Mouse (Mus musculus) hindbrain, embryonic 14.5 days (tissue): ENCODE measurements around the gene Bbs4. TPM values are rescaled to one million over a fixed set of nuclear protein-coding genes. Genes with fewer than 3 reads are reported as not detected.
A peak's percentile ranks its signal among the peaks of the same experiment; 100 is the strongest.

ENCODE experiments used
- ATAC-seq: fragments of 200-750 bp; cut with Nextera tagmentation; 2 replicates; pipeline ENCODE4 v1.8.0; 2017; ENCODE audit warnings: moderate number of reproducible peaks, mild to moderate bottlenecking, moderate TSS enrichment, moderate library complexity; ENCODE audit not compliant: low FRiP score
- DNase-seq: peaks from one replicate; pipeline ENCODE4 v3.0.0-alpha.2; 2015; ENCODE audit warnings: low spot score
- H3K27ac ChIP-seq: fragments of 300-500 bp; sonication (generic); 2 replicates; pipeline ENCODE4 v1.5.1; 2014; ENCODE audit warnings: mild to moderate bottlenecking, moderate library complexity
- H3K27me3 ChIP-seq: fragments of 300-500 bp; sonication (generic); 2 replicates; pipeline ENCODE4 v1.6.1; 2014; ENCODE audit warnings: mild to moderate bottlenecking, low read length, mixed read lengths; ENCODE audit not compliant: control insufficient read depth, insufficient read depth
- H3K36me3 ChIP-seq: fragments of 300-500 bp; sonication (generic); replicated peaks from 2 replicates; pipeline ENCODE4 v1.6.1; 2014; ENCODE audit not compliant: control insufficient read depth, insufficient read depth
- H3K4me1 ChIP-seq: fragments of 300-500 bp; sonication (generic); replicated peaks from 2 replicates; pipeline ENCODE4 v1.6.1; 2014; ENCODE audit warnings: antibody characterized with exemption, low read length, mixed read lengths; ENCODE audit not compliant: control insufficient read depth, insufficient read depth
- H3K4me2 ChIP-seq: fragments of 300-500 bp; sonication (generic); replicated peaks from 2 replicates; pipeline ENCODE4 v1.6.1; 2014; ENCODE audit warnings: mild to moderate bottlenecking, moderate library complexity
- H3K4me3 ChIP-seq: fragments of 300-500 bp; sonication (generic); replicated peaks from 2 replicates; pipeline ENCODE4 v1.5.1; 2014; ENCODE audit warnings: mild to moderate bottlenecking, low read length
- H3K9ac ChIP-seq: fragments of 300-500 bp; sonication (generic); 2 replicates; pipeline ENCODE4 v1.6.1; 2014
- H3K9me3 ChIP-seq: fragments of 300-500 bp; sonication (generic); 2 replicates; pipeline ENCODE4 v1.6.1; 2016; ENCODE audit warnings: low read length; ENCODE audit not compliant: control insufficient read depth
- whole genome bisulfite sequencing: fragments of 180-500 bp; shearing (Covaris S2); extraction: QIAGEN DNeasy Blood & Tissue Kit; methylation state at CpG from one replicate; pipeline ENCODE4 v1.1.7; 2014; 5-methylcytosine and 5-hydroxymethylcytosine counted together
- polyA plus RNA-seq: library from polyadenylated mRNA; unstranded; fragments of >200 nt; fragmentation: Nextera tagmentation; extraction: Ambion mirVana; gene quantifications from 2 replicates; pipeline ENCODE4 v1.2.1, GENCODE M21; 2014

Gene Bbs4
- polyA plus RNA-seq, 1 experiment from 2014 or later, result 38.0 TPM

GRCm38 (mm10) chr9:59352586-59353252 lies 589 bp downstream of the Bbs4 start:
- no peak for ATAC-seq
- Histone ChIP-seq H3K9me3 (no peaks in the 10 kb centered on the region), H3K9ac (peak overlapping the region; percentile 87), H3K4me2 (peak overlapping the region; percentile 79), H3K36me3 (no peaks in the 10 kb centered on the region), H3K27ac (peak overlapping the region; percentile 87), H3K4me3 (peak overlapping the region; percentile 81), H3K4me1 (peaks cover 9% of the 10 kb centered on the region), H3K27me3 (no peaks in the 10 kb centered on the region)
- DNase-seq, result peak; percentile 28
- 9% methylated on average over 15 of the region's 15 CpGs for WGBS

- Histone ChIP-seq H3K27ac (no peak overlapping the region), H3K4me1 (no peaks in the 10 kb centered on the region), H3K4me3 (no peak overlapping the region), H3K4me2 (no peak overlapping the region), H3K27me3 (no peaks in the 10 kb centered on the region), H3K36me3 (peaks cover 30% of the 10 kb centered on the region), H3K9ac (no peak overlapping the region), H3K9me3 (no peaks in the 10 kb centered on the region)
- ATAC-seq (no peak), DNase-seq (no peak)
- WGBS, result 93% methylated on average over 2 of the region's 2 CpGs
Observed at GRCm38 (mm10) chr9:59346176-59346575, 7.1 kb downstream of the Bbs4 start.

GRCm38 (mm10) chr9:59340002-59340401 lies 13.3 kb downstream of the Bbs4 start:
- WGBS, result 90% methylated on average over 9 of the region's 9 CpGs
- no peaks in the 10 kb centered on the region for H3K4me1 ChIP-seq

GRCm38 (mm10) chr9:59339107-59339506 lies 14.2 kb downstream of the Bbs4 start:
- DNase-seq (no peak), ATAC-seq (no peak)
- H3K9ac ChIP-seq, result no peak overlapping the region
- H3K27ac ChIP-seq, result no peak overlapping the region
- H3K36me3 ChIP-seq, result peaks cover 82% of the 10 kb centered on the region
- WGBS, result 90% methylated on average over 5 of the region's 5 CpGs
- H3K4me1 ChIP-seq, result no peaks in the 10 kb centered on the region
- H3K9me3 ChIP-seq, result no peaks in the 10 kb centered on the region
- no peak overlapping the region for H3K4me3 ChIP-seq
- H3K4me2 ChIP-seq, result no peak overlapping the region
- no peaks in the 10 kb centered on the region for H3K27me3 ChIP-seq

More at GRCm38 (mm10) chr9:59340002-59340401, 13.3 kb downstream of the Bbs4 start:
- H3K4me2 ChIP-seq, result no peak overlapping the region
- H3K4me3 ChIP-seq, result no peak overlapping the region
- H3K9me3 ChIP-seq, result no peaks in the 10 kb centered on the region
- no peak for ATAC-seq
- H3K9ac ChIP-seq, result no peak overlapping the region
- H3K27me3 ChIP-seq, result no peaks in the 10 kb centered on the region
- no peak overlapping the region for H3K27ac ChIP-seq
- peaks cover 75% of the 10 kb centered on the region for H3K36me3 ChIP-seq
- DNase-seq, result no peak

GRCm38 (mm10) chr9:59338411-59338810 lies 14.9 kb downstream of the Bbs4 start:
- DNase-seq, result no peak

GRCm38 (mm10) chr9:59337889-59338288 lies 15.4 kb downstream of the Bbs4 start:
- no peak for ATAC-seq
- Histone ChIP-seq H3K27me3 (no peaks in the 10 kb centered on the region), H3K4me3 (no peak overlapping the region), H3K9ac (no peak overlapping the region), H3K4me2 (no peak overlapping the region), H3K9me3 (no peaks in the 10 kb centered on the region), H3K4me1 (no peaks in the 10 kb centered on the region), H3K36me3 (peaks cover 81% of the 10 kb centered on the region), H3K27ac (no peak overlapping the region)
- 97% methylated on average over 5 of the region's 5 CpGs for WGBS
- no peak for DNase-seq

More at GRCm38 (mm10) chr9:59338411-59338810, 14.9 kb downstream of the Bbs4 start:
- H3K27ac ChIP-seq, result no peak overlapping the region
- no peak overlapping the region for H3K4me2 ChIP-seq
- 81% methylated on average over 5 of the region's 5 CpGs for WGBS
- no peaks in the 10 kb centered on the region for H3K27me3 ChIP-seq
- ATAC-seq, result no peak
- peaks cover 81% of the 10 kb centered on the region for H3K36me3 ChIP-seq
- no peak overlapping the region for H3K9ac ChIP-seq
- H3K9me3 ChIP-seq, result no peaks in the 10 kb centered on the region
- H3K4me1 ChIP-seq, result no peaks in the 10 kb centered on the region
- no peak overlapping the region for H3K4me3 ChIP-seq

- Histone ChIP-seq H3K4me3 (no peak overlapping the region), H3K9ac (no peak overlapping the region), H3K27me3 (no peaks in the 10 kb centered on the region), H3K27ac (no peak overlapping the region), H3K9me3 (no peaks in the 10 kb centered on the region), H3K36me3 (peaks cover 81% of the 10 kb centered on the region), H3K4me1 (no peaks in the 10 kb centered on the region), H3K4me2 (no peak overlapping the region)
- DNase-seq (no peak), ATAC-seq (no peak)
- 94% methylated on average over 3 of the region's 3 CpGs for WGBS
Observed at GRCm38 (mm10) chr9:59336539-59336938, 16.8 kb downstream of the Bbs4 start.

- Histone ChIP-seq H3K27me3 (no peaks in the 10 kb centered on the region), H3K9me3 (no peaks in the 10 kb centered on the region), H3K4me1 (no peaks in the 10 kb centered on the region), H3K9ac (no peak overlapping the region), H3K4me2 (no peak overlapping the region), H3K36me3 (peaks cover 89% of the 10 kb centered on the region), H3K4me3 (no peak overlapping the region), H3K27ac (no peak overlapping the region)
- 94% methylated on average over 5 of the region's 5 CpGs for WGBS
- ATAC-seq (no peak), DNase-seq (no peak)
Observed at GRCm38 (mm10) chr9:59330055-59330454, 23.3 kb downstream of the Bbs4 start.

- no peak overlapping the region for H3K4me3 ChIP-seq
- no peak overlapping the region for H3K9ac ChIP-seq
- ATAC-seq (no peak), DNase-seq (no peak)
- H3K4me1 ChIP-seq, result no peaks in the 10 kb centered on the region
- H3K27ac ChIP-seq, result no peak overlapping the region
- H3K36me3 ChIP-seq, result peaks cover 89% of the 10 kb centered on the region
- H3K9me3 ChIP-seq, result no peaks in the 10 kb centered on the region
- H3K4me2 ChIP-seq, result no peak overlapping the region
- no peaks in the 10 kb centered on the region for H3K27me3 ChIP-seq
Observed at GRCm38 (mm10) chr9:59324351-59324750, 29.0 kb downstream of the Bbs4 start.

- ATAC-seq (no peak), DNase-seq (no peak)
- no peak overlapping the region for H3K27ac ChIP-seq
- no peaks in the 10 kb centered on the region for H3K9me3 ChIP-seq
- no peak overlapping the region for H3K4me3 ChIP-seq
- peaks cover 75% of the 10 kb centered on the region for H3K36me3 ChIP-seq
- no peaks in the 10 kb centered on the region for H3K4me1 ChIP-seq
- H3K4me2 ChIP-seq, result no peak overlapping the region
- WGBS, result 87% methylated on average over 3 of the region's 3 CpGs
- no peaks in the 10 kb centered on the region for H3K27me3 ChIP-seq
- H3K9ac ChIP-seq, result no peak overlapping the region
Observed at GRCm38 (mm10) chr9:59316206-59316605, 37.1 kb downstream of the Bbs4 start.
